Mouse (Mus musculus): ENCODE measurements around the gene Cep170.
A peak's percentile ranks its signal among the peaks of the same experiment; 100 is the strongest.
"Not testable (repeated sequence)": the region's sequence is repeated elsewhere in the genome, so short reads cannot be mapped to it uniquely, and the experiment has no call there.

Gene Cep170

GRCm38 (mm10) chr1:176814036-176814420 lies at the start of gene Cep170:
TSS of gene Cep170 (minus strand) at chr1:176814067.
- DNase-seq, result peak; percentile 92

GRCm38 (mm10) chr1:176861981-176862644 lies 48.2 kb upstream of the Cep170 start:
- DNase-seq, result peak; percentile 30

- no peak for DNase-seq
Observed at GRCm38 (mm10) chr1:176852813-176853590, 39.1 kb upstream of the Cep170 start.

- DNase-seq, result no peak
Observed at GRCm38 (mm10) chr1:176851401-176851800, 37.5 kb upstream of the Cep170 start.

GRCm38 (mm10) chr1:176849377-176849776 lies 35.5 kb upstream of the Cep170 start:
- no peak for DNase-seq

GRCm38 (mm10) chr1:176848613-176849290 lies 34.9 kb upstream of the Cep170 start:
- no peak for DNase-seq

- no peak for DNase-seq
Observed at GRCm38 (mm10) chr1:176847118-176847859, 33.4 kb upstream of the Cep170 start.

GRCm38 (mm10) chr1:176845082-176845977 lies 31.5 kb upstream of the Cep170 start:
- DNase-seq, result no peak

GRCm38 (mm10) chr1:176836562-176836961 lies 22.7 kb upstream of the Cep170 start:
- DNase-seq, result not testable (repeated sequence)

- DNase-seq, result peak; percentile 41
Observed at GRCm38 (mm10) chr1:176835501-176836294, 21.8 kb upstream of the Cep170 start.

GRCm38 (mm10) chr1:176834880-176835279 lies 21.0 kb upstream of the Cep170 start:
- DNase-seq, result no peak

- DNase-seq, result no peak
Observed at GRCm38 (mm10) chr1:176833948-176834347, 20.1 kb upstream of the Cep170 start.

GRCm38 (mm10) chr1:176833257-176833656 lies 19.4 kb upstream of the Cep170 start:
- DNase-seq, result no peak

GRCm38 (mm10) chr1:176832607-176833006 lies 18.7 kb upstream of the Cep170 start:
- DNase-seq, result no peak

- DNase-seq, result no peak
Observed at GRCm38 (mm10) chr1:176832071-176832470, 18.2 kb upstream of the Cep170 start.

GRCm38 (mm10) chr1:176828666-176829065 lies 14.8 kb upstream of the Cep170 start:
- DNase-seq, result no peak

GRCm38 (mm10) chr1:176827945-176828485 lies 14.1 kb upstream of the Cep170 start:
- no peak for DNase-seq

GRCm38 (mm10) chr1:176827365-176827764 lies 13.5 kb upstream of the Cep170 start:
- peak; percentile 66 for DNase-seq

- no peak for DNase-seq
Observed at GRCm38 (mm10) chr1:176826931-176827330, 13.1 kb upstream of the Cep170 start.

GRCm38 (mm10) chr1:176826186-176826585 lies 12.3 kb upstream of the Cep170 start:
- DNase-seq, result peak; percentile 37

GRCm38 (mm10) chr1:176825084-176825483 lies 11.2 kb upstream of the Cep170 start:
- DNase-seq, result no peak

All from liver (tissue).